Mouse (Mus musculus) erythroblast, embryonic 14.5 days (primary cell): ENCODE measurements around the gene Mcat.

Experiments used
- GATA1 ChIP-seq: IDR thresholded peaks from 2 replicates; pipeline ENCODE4 v1.6.1; 2012; ENCODE audit warnings: low read length, inconsistent platforms, mixed read lengths
- TAL1 ChIP-seq: IDR thresholded peaks from 3 replicates; pipeline ENCODE4 v1.6.1; 2012; ENCODE audit warnings: low read length, inconsistent platforms, mixed read lengths

- TF ChIP-seq GATA1 (no peak), TAL1 (no peak)
Measured at GRCm38 (mm10) chr15:83590841-83591240, 27.3 kb upstream of the Mcat start.
